Mouse (Mus musculus): ENCODE measurements around the gene Btbd3.

GRCm38 (mm10) chr2:138403046-138403445 is 146.7 kb downstream of the Btbd3 start:
- TF ChIP-seq POLR2A (IDR thresholded peaks at IDR 0.05; ENCODE audit: borderline replicate concordance, low read depth, low read length) (no peak), CTCF (IDR thresholded peaks at IDR 0.05; ENCODE audit: low read depth, low read length) (no peak)

All from bone marrow macrophage, adult 2 months (primary cell).